Mouse (Mus musculus): Measurements from ENCODE around the gene Gramd1a.

Gramd1a gene

GRCm38 (mm10) chr7:31119556-31119955 is 36.1 kb downstream of the Gramd1a start:
- DNase-seq = no peak

- DNase-seq = no peak
These were observed 37.2 kb downstream of the Gramd1a start for GRCm38 (mm10) chr7:31118486-31118885.

- no peak for DNase-seq
These were observed 38.2 kb downstream of the Gramd1a start for GRCm38 (mm10) chr7:31117465-31117864.

GRCm38 (mm10) chr7:31116721-31117145 is 39.0 kb downstream of the Gramd1a start:
- no peak for DNase-seq

- peak; percentile 95 for DNase-seq
These were observed 40.1 kb downstream of the Gramd1a start for GRCm38 (mm10) chr7:31115587-31116043.

GRCm38 (mm10) chr7:31115182-31115581 is 40.5 kb downstream of the Gramd1a start, which contains the start of gene Hpn:
Gene Hpn, minus strand, starts transcription at chr7:31115290.
- peak; percentile 93 for DNase-seq

GRCm38 (mm10) chr7:31114646-31115045 is 41.0 kb downstream of the Gramd1a start:
- DNase-seq = peak; percentile 87

GRCm38 (mm10) chr7:31113800-31114199 is 41.9 kb downstream of the Gramd1a start:
- DNase-seq = peak; percentile 88

- no peak for DNase-seq
These were observed 43.7 kb downstream of the Gramd1a start for GRCm38 (mm10) chr7:31112036-31112435.

GRCm38 (mm10) chr7:31110861-31111385 is 44.8 kb downstream of the Gramd1a start:
- no peak for DNase-seq

- DNase-seq = no peak
These were observed 45.9 kb downstream of the Gramd1a start for GRCm38 (mm10) chr7:31109796-31110195.

- peak; percentile 81 for DNase-seq
These were observed 46.6 kb downstream of the Gramd1a start for GRCm38 (mm10) chr7:31109091-31109490.

GRCm38 (mm10) chr7:31107781-31108180 is 47.9 kb downstream of the Gramd1a start:
- peak; percentile 89 for DNase-seq

GRCm38 (mm10) chr7:31106166-31106565 is 49.5 kb downstream of the Gramd1a start:
- no peak for DNase-seq

GRCm38 (mm10) chr7:31105061-31105768 is 50.5 kb downstream of the Gramd1a start:
- DNase-seq = peak; percentile 80

- no peak for DNase-seq
These were observed 54.9 kb downstream of the Gramd1a start for GRCm38 (mm10) chr7:31100786-31101185.

GRCm38 (mm10) chr7:31099612-31099982 is 56.1 kb downstream of the Gramd1a start:
- no peak for DNase-seq

GRCm38 (mm10) chr7:31098697-31099611 is 56.7 kb downstream of the Gramd1a start:
- no peak for DNase-seq

GRCm38 (mm10) chr7:31097583-31098248 is 58.0 kb downstream of the Gramd1a start:
- peak; percentile 93 for DNase-seq

GRCm38 (mm10) chr7:31096892-31097564 is 58.7 kb downstream of the Gramd1a start:
- no peak for DNase-seq

- no peak for DNase-seq
These were observed 60.8 kb downstream of the Gramd1a start for GRCm38 (mm10) chr7:31094774-31095501.

- no peak for DNase-seq
These were observed 66.0 kb downstream of the Gramd1a start for GRCm38 (mm10) chr7:31089721-31090120.

Data from kidney, adult 9 months (tissue).